Mouse (Mus musculus) CD4-positive, CD25-positive, alpha-beta regulatory T cell, adult 9 weeks (primary cell): ENCODE data around the gene Foxo4. TPM values are rescaled to one million over a fixed set of nuclear protein-coding genes. Genes with fewer than 3 reads are reported as not detected.

Experiments used
- polyA plus RNA-seq: library from polyadenylated mRNA; unstranded; fragments of 100-300 nt; shearing (Covaris generic); gene quantifications from one replicate; pipeline ENCODE4 v1.2.1, GENCODE M21; 2017

Foxo4 gene
- 2.9 TPM for polyA plus RNA-seq

GRCm38 (mm10) chrX:101253952-101254729 is at the start of gene Foxo4:
Gene Foxo4 (plus strand): TSS chrX:101254528.

GRCm38 (mm10) chrX:101221834-101222795 is 32.2 kb upstream of the Foxo4 start, which contains the start of gene Snx12:
Gene Snx12 (minus strand): TSS chrX:101222563.

GRCm38 (mm10) chrX:101263892-101264291 is 9.6 kb downstream of the Foxo4 start, which contains the start of gene Gm614:
Gene Gm614 (minus strand): TSS chrX:101263992.

GRCm38 (mm10) chrX:101268025-101268754 is 13.9 kb downstream of the Foxo4 start, which contains the start of gene Il2rg:
Gene Il2rg (minus strand): TSS chrX:101268255.

GRCm38 (mm10) chrX:101268755-101269124 is 14.4 kb downstream of the Foxo4 start, which contains the start of gene Gm20489:
Gene Gm20489 (minus strand): TSS chrX:101269023.

GRCm38 (mm10) chrX:101273875-101274738 is 19.8 kb downstream of the Foxo4 start, which contains the start of gene Med12:
Gene Med12 (plus strand): TSS chrX:101274030.

GRCm38 (mm10) chrX:101299055-101299454 is 44.7 kb downstream of the Foxo4 start, which contains the start of gene Nlgn3:
Gene Nlgn3 (plus strand): TSS chrX:101299168.

Other genes with a start within 250 kb of the Foxo4 start
- not detected for gene Tex11, start 194.9 kb upstream of the Foxo4 start, polyA plus RNA-seq
- gene Slc7a3, start 168.5 kb upstream of the Foxo4 start, polyA plus RNA-seq: 0.60 TPM
- 68.7 TPM for gene Snx12, start 32.0 kb upstream of the Foxo4 start, polyA plus RNA-seq
- gene Gm614, start 9.5 kb downstream of the Foxo4 start, polyA plus RNA-seq: 6.9 TPM
- gene Il2rg, start 13.7 kb downstream of the Foxo4 start, polyA plus RNA-seq: 1,663 TPM
- not detected for gene Gm20489, start 14.5 kb downstream of the Foxo4 start, polyA plus RNA-seq
- gene Med12, start 19.5 kb downstream of the Foxo4 start, polyA plus RNA-seq: 102 TPM
- 0.06 TPM for gene Nlgn3, start 44.6 kb downstream of the Foxo4 start, polyA plus RNA-seq
- gene Gjb1, start 121.8 kb downstream of the Foxo4 start, polyA plus RNA-seq: not detected
- 24.1 TPM for gene Zmym3, start 166.3 kb downstream of the Foxo4 start, polyA plus RNA-seq
- 327 TPM for gene Nono, start 174.8 kb downstream of the Foxo4 start, polyA plus RNA-seq
- 1.1 TPM for gene Itgb1bp2, start 194.6 kb downstream of the Foxo4 start, polyA plus RNA-seq